Mouse (Mus musculus) forebrain, embryonic 12.5 days (tissue): ENCODE measurements around the gene Sp9. TPM values are rescaled to one million over a fixed set of nuclear protein-coding genes. Genes with fewer than 3 reads are reported as not detected.

Source experiments
- ATAC-seq: fragments of 200-750 bp; cut with Nextera tagmentation; 2 replicates; pipeline ENCODE4 v1.8.0; 2017; ENCODE audit warnings: moderate TSS enrichment; ENCODE audit not compliant: low FRiP score
- H3K27ac ChIP-seq: fragments of 300-500 bp; sonication (generic); 2 replicates; pipeline ENCODE4 v1.5.1; 2016; ENCODE audit warnings: mild to moderate bottlenecking
- H3K27me3 ChIP-seq: fragments of 300-500 bp; sonication (generic); 2 replicates; pipeline ENCODE4 v1.6.1; 2016; ENCODE audit warnings: mild to moderate bottlenecking
- H3K36me3 ChIP-seq: fragments of 300-500 bp; sonication (generic); replicated peaks from 2 replicates; pipeline ENCODE4 v1.6.1; 2016; ENCODE audit warnings: mild to moderate bottlenecking
- H3K4me1 ChIP-seq: fragments of 300-500 bp; sonication (generic); 2 replicates; pipeline ENCODE4 v1.6.1; 2016
- H3K4me2 ChIP-seq: fragments of 300-500 bp; sonication (generic); 2 replicates; pipeline ENCODE4 v1.6.1; 2016; ENCODE audit warnings: mild to moderate bottlenecking, moderate library complexity
- H3K4me3 ChIP-seq: fragments of 300-500 bp; sonication (generic); replicated peaks from 2 replicates; pipeline ENCODE4 v1.5.1; 2016; ENCODE audit warnings: mild to moderate bottlenecking
- H3K9ac ChIP-seq: fragments of 300-500 bp; sonication (generic); 2 replicates; pipeline ENCODE4 v1.6.1; 2016; ENCODE audit warnings: mild to moderate bottlenecking
- H3K9me3 ChIP-seq: fragments of 300-500 bp; sonication (generic); 2 replicates; pipeline ENCODE4 v1.6.1; 2016
- WGBS: fragments of 180-500 bp; shearing (Covaris S2); methylation state at CpG from one replicate; pipeline ENCODE4 v1.1.7; 2016; 5-methylcytosine and 5-hydroxymethylcytosine counted together
- polyA plus RNA-seq: library from polyadenylated mRNA; unstranded; fragments of >200 nt; fragmentation: Nextera tagmentation; extraction: Ambion mirVana; gene quantifications from 2 replicates; pipeline ENCODE4 v1.2.1, GENCODE M21; 2016

Sp9 gene
- polyA plus RNA-seq, 1 experiment from 2014 or later = 12.9 TPM

DNA sequence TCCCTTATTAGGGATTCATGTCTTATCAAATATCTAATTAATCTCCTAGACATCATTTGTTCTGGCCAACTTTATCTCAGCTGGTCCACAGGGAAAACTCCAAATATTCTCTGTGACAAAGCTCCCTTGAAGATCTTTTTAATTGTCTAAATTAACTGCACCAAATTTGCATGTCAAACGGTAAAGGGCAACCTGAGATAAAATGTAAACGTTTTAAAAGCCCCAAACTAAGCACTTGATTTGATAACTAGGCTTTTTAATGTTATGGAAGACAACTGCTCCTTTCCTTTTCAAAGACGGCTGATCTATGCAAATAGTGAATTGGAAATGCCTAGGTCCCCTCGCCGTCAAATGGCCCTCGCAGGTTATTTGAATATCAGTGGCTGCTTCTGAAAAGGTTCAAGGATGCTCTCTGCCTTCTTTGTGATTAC lies 4.4 kb downstream of the Sp9 start:
- Histone ChIP-seq H3K36me3 (no peaks in the 10 kb centered on the region), H3K4me3 (peak overlapping the region; percentile 22), H3K9ac (peak overlapping the region; percentile 25; the same call in 1 of the 2 replicates), H3K4me2 (peak overlapping the region; percentile 30), H3K9me3 (no peaks in the 10 kb centered on the region), H3K27ac (peak overlapping the region; percentile 32; the same call in 1 of the 2 replicates), H3K4me1 (peaks cover 72% of the 10 kb centered on the region), H3K27me3 (peaks cover 79% of the 10 kb centered on the region)
- WGBS = under 1% methylated on average over 6 of the region's 6 CpGs
- ATAC-seq = no peak

DNA sequence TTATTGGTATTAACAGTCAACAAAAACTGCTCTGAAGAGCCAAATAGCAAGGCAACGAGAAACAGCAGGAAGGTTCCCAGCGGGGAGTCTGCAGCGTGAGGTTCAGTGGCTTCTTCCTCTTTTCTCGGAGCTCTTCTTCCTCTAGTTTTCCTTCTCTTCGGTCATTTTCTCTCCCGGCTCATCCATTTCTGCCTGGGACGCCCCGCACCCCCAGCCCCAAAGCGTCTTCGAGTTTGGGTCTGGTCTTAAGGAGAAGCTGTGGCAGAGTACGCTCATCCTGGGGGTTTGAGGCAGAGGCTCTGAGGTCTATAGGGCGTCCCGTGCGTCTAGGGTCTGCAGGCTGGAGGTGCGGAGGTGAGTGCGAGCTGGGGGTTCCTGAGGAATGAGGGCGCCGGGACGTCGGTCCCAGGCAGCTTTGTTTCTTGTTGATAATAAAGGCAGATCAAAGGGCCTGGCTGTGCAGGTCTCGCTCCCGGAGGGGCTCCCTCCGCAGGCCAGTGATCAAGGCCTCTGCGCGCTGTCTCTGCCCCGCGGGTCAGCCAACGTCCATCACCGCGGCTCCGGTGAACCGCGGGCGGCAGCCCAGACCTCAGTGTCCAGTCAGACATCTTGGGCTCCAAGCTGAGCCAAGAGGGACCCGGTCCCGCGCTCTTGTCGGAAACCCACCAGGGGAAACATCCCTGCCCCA lies 5.4 kb downstream of the Sp9 start:
- Histone ChIP-seq H3K27ac (peak overlapping the region; percentile 81), H3K27me3 (peaks cover 79% of the 10 kb centered on the region), H3K9ac (peak overlapping the region; percentile 58), H3K4me3 (peak overlapping the region; percentile 36), H3K9me3 (no peaks in the 10 kb centered on the region), H3K36me3 (no peaks in the 10 kb centered on the region), H3K4me2 (peak overlapping the region; percentile 51), H3K4me1 (peaks cover 65% of the 10 kb centered on the region)
- under 1% methylated on average over 38 of the region's 38 CpGs for WGBS
- ATAC-seq = no peak

GRCm38 (mm10) chr2:73277709-73278075 lies 6.0 kb downstream of the Sp9 start:
- Histone ChIP-seq H3K27me3 (peaks cover 76% of the 10 kb centered on the region), H3K36me3 (no peaks in the 10 kb centered on the region), H3K9ac (peak overlapping the region; percentile 58), H3K27ac (peak overlapping the region; percentile 81), H3K4me2 (peak overlapping the region; percentile 51), H3K4me3 (peak overlapping the region; percentile 36), H3K9me3 (no peaks in the 10 kb centered on the region), H3K4me1 (peaks cover 61% of the 10 kb centered on the region)
- 1% methylated on average over 18 of the region's 18 CpGs for WGBS
- no peak for ATAC-seq

GRCm38 (mm10) chr2:73278131-73278854 lies 6.6 kb downstream of the Sp9 start:
- ATAC-seq = 0 out of 2 replicates have a peak, but pooled peaks have one; percentile 48
- Histone ChIP-seq H3K4me2 (peak overlapping the region; percentile 51), H3K9ac (peak overlapping the region; percentile 58; the same call in 1 of the 2 replicates), H3K4me3 (peak overlapping the region; percentile 36), H3K4me1 (peaks cover 55% of the 10 kb centered on the region), H3K9me3 (no peaks in the 10 kb centered on the region), H3K36me3 (no peaks in the 10 kb centered on the region), H3K27ac (peak overlapping the region; percentile 81), H3K27me3 (peaks cover 70% of the 10 kb centered on the region)
- 1% methylated on average over 20 of the region's 20 CpGs for WGBS

- under 1% methylated on average over 17 of the region's 17 CpGs for WGBS
- Histone ChIP-seq H3K27ac (peak overlapping the region; percentile 77), H3K4me3 (peak overlapping the region; percentile 26), H3K4me1 (peaks cover 50% of the 10 kb centered on the region), H3K36me3 (no peaks in the 10 kb centered on the region), H3K9me3 (no peaks in the 10 kb centered on the region), H3K9ac (peak overlapping the region; percentile 33), H3K4me2 (peak overlapping the region; percentile 47), H3K27me3 (peaks cover 64% of the 10 kb centered on the region)
- ATAC-seq = 0 out of 2 replicates have a peak, but pooled peaks have one; percentile 28
Observed at GRCm38 (mm10) chr2:73278869-73279268, 7.1 kb downstream of the Sp9 start.

DNA sequence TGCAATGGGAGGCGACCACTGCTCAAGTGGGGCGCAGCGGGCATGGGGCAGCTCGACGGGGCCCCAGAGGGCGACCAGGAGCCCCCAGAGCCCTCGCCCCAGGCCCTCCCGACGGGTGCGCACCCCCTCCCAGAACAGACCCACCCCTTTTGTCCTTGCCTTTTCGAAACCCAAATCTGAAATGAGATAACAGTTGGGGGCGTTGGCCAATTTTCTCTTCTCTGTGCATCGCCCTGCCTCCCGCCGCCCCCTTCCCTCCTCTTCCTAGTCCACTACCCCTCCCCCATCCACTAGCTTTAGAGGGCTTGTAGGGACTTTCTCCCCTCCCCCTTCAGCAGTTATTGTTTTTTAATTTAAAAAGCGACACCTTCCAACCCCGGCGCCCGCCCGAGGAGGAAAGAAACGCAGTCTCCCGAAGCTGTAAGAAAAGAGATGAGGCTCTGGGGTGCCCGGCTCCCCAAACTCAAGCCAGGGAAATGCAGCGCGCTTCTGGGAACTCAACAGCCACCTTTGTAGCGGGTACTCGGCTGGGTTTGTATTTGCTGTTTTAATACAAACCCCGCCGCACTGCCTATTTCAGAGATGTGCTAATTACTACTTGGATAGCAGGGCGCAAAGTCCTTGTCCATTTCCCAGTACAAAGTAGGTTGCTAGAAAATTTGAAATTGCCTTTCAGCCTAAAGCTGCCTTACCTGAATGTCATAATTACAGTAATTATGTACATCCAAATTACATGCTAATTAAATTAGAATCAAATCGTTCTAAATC lies 7.7 kb downstream of the Sp9 start:
- no peaks in the 10 kb centered on the region for H3K36me3 ChIP-seq
- H3K9me3 ChIP-seq = no peaks in the 10 kb centered on the region
- H3K27ac ChIP-seq = peak overlapping the region; percentile 77
- WGBS = under 1% methylated on average over 31 of the region's 31 CpGs
- H3K4me3 ChIP-seq = peak overlapping the region; percentile 26
- peaks cover 58% of the 10 kb centered on the region for H3K27me3 ChIP-seq
- peaks cover 44% of the 10 kb centered on the region for H3K4me1 ChIP-seq
- H3K9ac ChIP-seq = peak overlapping the region; percentile 33
- ATAC-seq = peak; percentile 27; the same call in 1 of the 2 replicates
- peak overlapping the region; percentile 47 for H3K4me2 ChIP-seq

GRCm38 (mm10) chr2:73280356-73281047 lies 8.8 kb downstream of the Sp9 start:
- H3K4me3 ChIP-seq = peak overlapping the region; percentile 18; the same call in 1 of the 2 replicates
- H3K9ac ChIP-seq = no peak overlapping the region
- peaks cover 40% of the 10 kb centered on the region for H3K4me1 ChIP-seq
- 0 out of 2 replicates have a peak overlapping the region, but pooled peaks have one; percentile 48 for H3K27ac ChIP-seq
- 1% methylated on average over 33 of the region's 33 CpGs for WGBS
- peak overlapping the region; percentile 40 for H3K4me2 ChIP-seq
- no peak for ATAC-seq
- H3K9me3 ChIP-seq = no peaks in the 10 kb centered on the region
- H3K36me3 ChIP-seq = no peaks in the 10 kb centered on the region
- peaks cover 55% of the 10 kb centered on the region for H3K27me3 ChIP-seq

DNA sequence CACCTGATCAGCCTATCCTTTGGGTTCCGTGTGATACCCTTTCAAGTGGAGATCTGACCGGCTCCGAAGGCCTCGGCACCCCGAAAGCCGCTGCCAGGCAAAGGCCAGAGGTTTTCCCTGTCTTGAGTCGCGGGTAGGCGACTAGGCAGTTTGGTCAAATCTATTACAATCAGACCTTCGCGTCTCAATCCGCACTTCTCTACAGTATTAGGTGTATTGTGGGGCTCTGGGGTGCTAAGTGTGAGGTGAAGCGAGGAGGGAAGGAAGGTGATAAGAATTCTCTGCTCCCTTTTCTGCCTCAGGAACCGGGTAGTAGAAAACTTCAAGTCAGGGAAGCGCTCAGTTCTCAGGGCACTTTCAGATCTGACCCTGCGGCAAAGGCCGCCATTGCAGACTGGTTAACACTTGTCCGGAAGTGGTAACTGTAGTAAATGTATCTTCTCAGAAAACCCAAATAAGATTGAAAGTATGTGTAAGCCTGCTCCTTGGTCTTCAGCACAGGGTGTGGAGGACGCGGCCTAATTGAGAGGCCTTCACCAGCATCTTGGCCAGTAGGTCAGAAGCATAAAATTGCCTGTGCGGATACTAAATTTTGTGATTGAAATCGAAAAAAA lies 9.4 kb downstream of the Sp9 start:
- H3K4me3 ChIP-seq = no peak overlapping the region
- H3K27me3 ChIP-seq = peaks cover 52% of the 10 kb centered on the region
- H3K9me3 ChIP-seq = no peaks in the 10 kb centered on the region
- WGBS = 6% methylated on average over 22 of the region's 22 CpGs
- no peak overlapping the region for H3K27ac ChIP-seq
- no peak overlapping the region for H3K9ac ChIP-seq
- no peaks in the 10 kb centered on the region for H3K36me3 ChIP-seq
- H3K4me1 ChIP-seq = peaks cover 40% of the 10 kb centered on the region
- H3K4me2 ChIP-seq = peak overlapping the region; percentile 40
- ATAC-seq = no peak

GRCm38 (mm10) chr2:73281707-73282106 lies 10.0 kb downstream of the Sp9 start:
- peaks cover 37% of the 10 kb centered on the region for H3K4me1 ChIP-seq
- no peak overlapping the region for H3K9ac ChIP-seq
- H3K4me2 ChIP-seq = no peak overlapping the region
- no peak overlapping the region for H3K4me3 ChIP-seq
- H3K9me3 ChIP-seq = no peaks in the 10 kb centered on the region
- H3K27me3 ChIP-seq = peaks cover 49% of the 10 kb centered on the region
- WGBS = 4% methylated on average over 7 of the region's 7 CpGs
- H3K27ac ChIP-seq = no peak overlapping the region
- no peaks in the 10 kb centered on the region for H3K36me3 ChIP-seq
- no peak for ATAC-seq

- ATAC-seq = no peak
- H3K27ac ChIP-seq = no peak overlapping the region
- H3K27me3 ChIP-seq = peaks cover 16% of the 10 kb centered on the region
- no peak overlapping the region for H3K4me2 ChIP-seq
- no peaks in the 10 kb centered on the region for H3K9me3 ChIP-seq
- H3K4me1 ChIP-seq = peaks cover 8% of the 10 kb centered on the region; the same call in 1 of the 2 replicates
- no peak overlapping the region for H3K4me3 ChIP-seq
- H3K36me3 ChIP-seq = peaks cover 7% of the 10 kb centered on the region
- 4% methylated on average over 2 of the region's 2 CpGs for WGBS
- no peak overlapping the region for H3K9ac ChIP-seq
Observed at GRCm38 (mm10) chr2:73285630-73286029, 13.9 kb downstream of the Sp9 start.

GRCm38 (mm10) chr2:73291130-73291529 lies 19.4 kb downstream of the Sp9 start:
- Histone ChIP-seq H3K27me3 (no peaks in the 10 kb centered on the region), H3K4me2 (no peak overlapping the region), H3K9ac (no peak overlapping the region), H3K36me3 (peaks cover 7% of the 10 kb centered on the region), H3K4me3 (no peak overlapping the region), H3K27ac (no peak overlapping the region), H3K4me1 (no peaks in the 10 kb centered on the region), H3K9me3 (no peaks in the 10 kb centered on the region)
- no peak for ATAC-seq
- 93% methylated on average over 4 of the region's 4 CpGs for WGBS
